Mouse (Mus musculus) embryonic facial prominence, embryonic 11.5 days (tissue): ENCODE data around the gene Fam161b. TPM values are rescaled to one million over a fixed set of nuclear protein-coding genes. Genes with fewer than 3 reads are reported as not detected.

Experiments used
- ATAC-seq: fragments of 200-750 bp; cut with Nextera tagmentation; replicated peaks from 2 replicates; pipeline ENCODE4 v1.8.0; 2017; ENCODE audit warnings: low read depth; ENCODE audit not compliant: insufficient number of reproducible peaks, low FRiP score, low TSS enrichment
- DNase-seq: peaks from one replicate; pipeline ENCODE4 v3.0.0-alpha.2; 2015; ENCODE audit warnings: low spot score
- H3K27ac ChIP-seq: fragments of 300-500 bp; sonication (generic); replicated peaks from 2 replicates; pipeline ENCODE4 v1.5.1; 2014; ENCODE audit warnings: mild to moderate bottlenecking, low read depth, low read length, control low read depth
- H3K27me3 ChIP-seq: fragments of 300-500 bp; sonication (generic); 2 replicates; pipeline ENCODE4 v1.6.1; 2014; ENCODE audit warnings: mild to moderate bottlenecking, low read length, moderate library complexity, mixed read lengths; ENCODE audit not compliant: control insufficient read depth, insufficient read depth
- H3K36me3 ChIP-seq: fragments of 300-500 bp; sonication (generic); replicated peaks from 2 replicates; pipeline ENCODE4 v1.6.1; 2014; ENCODE audit warnings: low read depth, mild to moderate bottlenecking, low read length, moderate library complexity, mixed read lengths; ENCODE audit not compliant: control insufficient read depth, insufficient read depth
- H3K4me1 ChIP-seq: fragments of 300-500 bp; sonication (generic); 2 replicates; pipeline ENCODE4 v1.6.1; 2014; ENCODE audit warnings: low read length, mixed read lengths; ENCODE audit not compliant: control insufficient read depth, insufficient read depth
- H3K4me2 ChIP-seq: fragments of 300-500 bp; sonication (generic); 2 replicates; pipeline ENCODE4 v1.6.1; 2014; ENCODE audit warnings: low read depth, mild to moderate bottlenecking, control low read depth, low read length, moderate library complexity
- H3K4me3 ChIP-seq: fragments of 300-500 bp; sonication (generic); 2 replicates; pipeline ENCODE4 v1.5.1; 2014; ENCODE audit warnings: low read depth, low read length, control low read depth
- H3K9ac ChIP-seq: fragments of 300-500 bp; sonication (generic); replicated peaks from 2 replicates; pipeline ENCODE4 v1.6.1; 2014; ENCODE audit warnings: mild to moderate bottlenecking, control low read depth, low read length
- H3K9me3 ChIP-seq: fragments of 300-500 bp; sonication (generic); replicated peaks from 2 replicates; pipeline ENCODE4 v1.6.1; 2016; ENCODE audit warnings: mild to moderate bottlenecking, low read length, inconsistent platforms, mixed read lengths; ENCODE audit not compliant: control insufficient read depth
- WGBS: fragments of 180-500 bp; shearing (Covaris S2); extraction: QIAGEN DNeasy Blood & Tissue Kit; methylation state at CpG from one replicate; pipeline ENCODE4 v1.1.7; 2014; 5-methylcytosine and 5-hydroxymethylcytosine counted together
- polyA plus RNA-seq: library from polyadenylated mRNA; unstranded; fragments of >200 nt; fragmentation: Nextera tagmentation; extraction: Ambion mirVana; gene quantifications from 2 replicates; pipeline ENCODE4 v1.2.1, GENCODE M21; 2014

Gene Fam161b
- polyA plus RNA-seq, 1 experiment from 2014 or later, result 3.3 TPM

GRCm38 (mm10) chr12:84316721-84317621, 44.7 kb downstream of the Fam161b start, which contains the start of gene Zfp410:
TSS of gene Zfp410 (plus strand) at chr12:84316852.
- Histone ChIP-seq H3K27ac (peak within 1 kb of the TSS; percentile 87), H3K4me2 (peak within 1 kb of the TSS; percentile 74), H3K27me3 (no peaks in the 10 kb centered on the region), H3K4me3 (peak within 1 kb of the TSS; percentile 91), H3K9me3 (no peaks in the 10 kb centered on the region), H3K36me3 (no peaks in the 10 kb centered on the region), H3K9ac (peak within 1 kb of the TSS; percentile 93), H3K4me1 (peaks cover 4% of the 10 kb centered on the region; the same call in 1 of the 2 replicates)
- ATAC-seq, result peak; percentile 95
- WGBS, result under 1% methylated on average over 75 of the region's 77 CpGs
- peak; percentile 94 for DNase-seq

DNA sequence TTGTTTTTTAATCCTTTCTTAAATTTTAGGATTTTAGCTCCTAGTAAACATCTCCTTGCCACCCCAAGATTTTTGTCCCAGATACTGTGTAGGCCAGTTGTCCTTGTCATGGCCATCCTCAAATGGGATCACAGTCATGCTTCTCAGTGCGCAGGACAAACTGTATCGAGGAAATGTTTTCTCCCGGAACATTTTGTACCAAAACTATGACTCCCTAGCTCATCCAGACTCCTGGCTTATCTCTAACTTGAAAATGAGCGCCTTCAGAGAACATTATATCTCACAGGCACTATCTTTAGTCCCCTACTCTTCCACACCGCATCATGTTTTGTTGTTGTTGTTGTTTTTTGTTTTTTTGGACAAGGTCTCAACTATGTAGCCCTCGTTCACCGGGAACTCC, 45.6 kb downstream of the Fam161b start:
- H3K27ac ChIP-seq, result no peak overlapping the region; the same call in 1 of the 2 replicates
- H3K9ac ChIP-seq, result peak overlapping the region; percentile 93
- 47% methylated on average over 7 of the region's 7 CpGs for WGBS
- no peaks in the 10 kb centered on the region for H3K36me3 ChIP-seq
- DNase-seq (no peak), ATAC-seq (no peak)
- H3K4me1 ChIP-seq, result peaks cover 4% of the 10 kb centered on the region; the same call in 1 of the 2 replicates
- H3K9me3 ChIP-seq, result no peaks in the 10 kb centered on the region
- no peaks in the 10 kb centered on the region for H3K27me3 ChIP-seq
- H3K4me3 ChIP-seq, result peak overlapping the region; percentile 91
- peak overlapping the region; percentile 65 for H3K4me2 ChIP-seq

DNA sequence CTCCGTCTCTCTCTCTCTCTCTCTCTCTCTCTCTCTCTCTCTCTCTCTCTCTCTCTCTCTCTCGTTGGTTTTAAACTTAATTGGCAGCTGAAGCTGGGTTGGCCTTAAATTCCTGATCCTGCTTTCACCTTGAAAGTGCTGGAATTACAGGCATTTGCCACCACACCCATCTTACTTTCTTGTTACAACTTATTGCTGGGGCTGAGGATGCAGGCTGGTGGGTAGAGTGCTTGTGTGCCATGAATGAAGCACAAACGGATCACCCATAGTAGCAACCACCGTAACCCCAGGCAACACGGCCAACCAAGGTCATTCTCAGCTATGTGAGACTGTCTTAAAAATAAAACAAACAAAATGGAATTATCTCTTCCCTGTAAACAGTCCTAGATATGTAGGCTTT, 50.3 kb downstream of the Fam161b start:
- H3K4me2 ChIP-seq, result no peak overlapping the region
- no peak overlapping the region for H3K27ac ChIP-seq
- H3K9me3 ChIP-seq, result no peaks in the 10 kb centered on the region
- WGBS, result 79% methylated on average over 3 of the region's 5 CpGs
- no peaks in the 10 kb centered on the region for H3K36me3 ChIP-seq
- H3K4me3 ChIP-seq, result no peak overlapping the region
- no peaks in the 10 kb centered on the region for H3K27me3 ChIP-seq
- H3K4me1 ChIP-seq, result no peaks in the 10 kb centered on the region
- no peak overlapping the region for H3K9ac ChIP-seq
- ATAC-seq (no peak), DNase-seq (no peak)

DNA sequence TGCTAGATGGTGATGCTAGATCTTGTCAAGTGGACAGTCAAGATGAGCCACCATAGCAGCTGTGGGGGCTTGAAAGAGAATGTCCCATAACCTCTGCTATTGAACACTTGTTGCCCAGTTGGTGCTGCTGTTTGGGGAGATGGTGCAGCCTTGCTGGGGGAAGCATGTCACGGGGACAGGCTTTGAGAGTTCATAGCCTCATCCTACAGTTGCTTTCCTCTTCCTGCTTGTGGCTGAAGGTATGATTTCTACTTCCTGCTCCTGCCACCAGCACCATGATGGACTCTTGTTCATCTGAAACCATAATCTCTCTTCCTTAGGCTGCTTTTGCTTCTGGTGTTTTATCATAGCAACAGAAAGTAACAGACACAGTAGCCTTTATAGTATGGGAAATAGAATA, 57.1 kb downstream of the Fam161b start:
- DNase-seq (no peak), ATAC-seq (no peak)
- Histone ChIP-seq H3K9ac (no peak overlapping the region), H3K36me3 (no peaks in the 10 kb centered on the region), H3K27ac (no peak overlapping the region), H3K4me3 (no peak overlapping the region), H3K27me3 (no peaks in the 10 kb centered on the region), H3K4me2 (no peak overlapping the region), H3K4me1 (no peaks in the 10 kb centered on the region), H3K9me3 (no peaks in the 10 kb centered on the region)
- WGBS, result 92% methylated on average over 1 of the region's 1 CpGs

GRCm38 (mm10) chr12:84304101-84304500, 57.5 kb downstream of the Fam161b start:
- Histone ChIP-seq H3K9ac (no peak overlapping the region), H3K27me3 (no peaks in the 10 kb centered on the region), H3K4me2 (no peak overlapping the region), H3K4me3 (no peak overlapping the region), H3K27ac (no peak overlapping the region), H3K4me1 (no peaks in the 10 kb centered on the region), H3K9me3 (no peaks in the 10 kb centered on the region), H3K36me3 (no peaks in the 10 kb centered on the region)
- 86% methylated on average over 5 of the region's 5 CpGs for WGBS
- DNase-seq (no peak), ATAC-seq (no peak)

GRCm38 (mm10) chr12:84299265-84299664, 62.4 kb downstream of the Fam161b start:
- DNase-seq, result no peak
- H3K4me2 ChIP-seq, result no peak overlapping the region
- no peaks in the 10 kb centered on the region for H3K9me3 ChIP-seq
- no peaks in the 10 kb centered on the region for H3K4me1 ChIP-seq
- no peak overlapping the region for H3K9ac ChIP-seq
- ATAC-seq, result no peak
- H3K4me3 ChIP-seq, result no peak overlapping the region
- no peaks in the 10 kb centered on the region for H3K27me3 ChIP-seq
- WGBS, result 92% methylated on average over 2 of the region's 2 CpGs
- no peak overlapping the region for H3K27ac ChIP-seq
- no peaks in the 10 kb centered on the region for H3K36me3 ChIP-seq

GRCm38 (mm10) chr12:84297851-84298250, 63.8 kb downstream of the Fam161b start:
- Histone ChIP-seq H3K27ac (no peak overlapping the region), H3K9me3 (no peaks in the 10 kb centered on the region), H3K4me3 (no peak overlapping the region), H3K9ac (no peak overlapping the region), H3K27me3 (no peaks in the 10 kb centered on the region), H3K4me2 (no peak overlapping the region), H3K4me1 (no peaks in the 10 kb centered on the region), H3K36me3 (no peaks in the 10 kb centered on the region)
- DNase-seq (no peak), ATAC-seq (no peak)
- WGBS, result 93% methylated on average over 6 of the region's 6 CpGs
